Mouse (Mus musculus) liver (tissue): ENCODE measurements around the gene Mast1.
"Not testable (repeated sequence)": the region's sequence is repeated elsewhere in the genome, so short reads cannot be mapped to it uniquely, and the experiment has no call there.

ENCODE experiments used
- DNase-seq: peaks from one replicate; pipeline ENCODE4 v3.0.0-alpha.2; 2020; ENCODE audit warnings: mixed read lengths

The Mast1 gene

DNA sequence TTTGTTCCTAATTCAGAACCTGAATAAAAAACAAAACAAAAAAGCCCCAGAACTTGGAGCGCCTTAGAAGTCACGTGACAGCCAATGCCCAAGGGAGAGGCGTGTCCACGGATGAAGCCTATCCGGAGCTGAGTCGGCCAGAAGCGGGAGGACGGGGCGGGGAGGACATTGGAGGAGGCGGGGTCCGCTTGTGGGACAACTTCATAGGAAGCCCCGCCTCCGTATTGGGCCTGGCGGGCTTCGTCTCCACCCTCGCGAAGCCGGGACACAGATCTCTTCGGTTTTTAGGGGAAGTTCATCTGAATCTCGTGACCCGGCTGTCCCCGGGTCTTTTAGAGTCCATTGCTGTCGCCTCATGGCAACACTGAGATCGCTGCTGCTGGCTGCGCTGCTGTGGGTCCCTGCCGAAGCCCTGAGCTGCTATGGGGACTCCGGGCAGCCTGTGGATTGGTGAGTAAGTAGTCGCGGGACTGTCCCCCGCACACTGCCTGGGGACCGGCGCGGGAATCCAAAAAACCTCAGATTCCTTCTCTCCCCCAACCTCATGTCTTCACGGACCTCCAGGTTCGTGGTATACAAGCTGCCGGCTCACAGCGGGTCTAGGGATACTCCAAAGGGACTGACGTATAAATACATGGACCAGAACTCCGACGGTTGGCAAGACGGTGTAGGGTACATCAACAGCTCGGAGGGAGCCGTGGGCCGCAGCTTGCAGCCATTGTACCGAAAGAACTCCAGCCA lies 28.6 kb downstream of the Mast1 start, which contains the start of gene Dnase2a:
Gene Dnase2a (plus strand): TSS at position 140 of the 741 bp plus-strand sequence.
- peak; percentile 99 for DNase-seq

DNA sequence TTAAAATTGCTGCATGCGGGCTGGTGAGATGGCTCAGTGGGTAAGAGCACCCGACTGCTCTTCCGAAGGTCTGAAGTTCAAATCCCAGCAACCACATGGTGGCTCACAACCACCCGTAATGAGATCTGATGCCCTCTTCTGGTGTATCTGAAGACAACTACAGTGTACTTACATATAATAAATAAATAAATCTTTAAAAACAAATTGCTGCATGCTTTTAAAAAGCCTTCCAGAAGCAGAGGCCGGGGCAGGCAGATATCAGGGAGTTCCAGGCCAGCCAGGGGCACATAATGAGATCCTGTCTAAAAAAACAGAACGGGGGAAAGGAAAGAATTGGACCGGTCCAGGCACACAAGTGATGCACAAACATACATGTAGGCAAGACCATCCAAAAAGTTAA lies 29.2 kb downstream of the Mast1 start:
- not testable (repeated sequence) for DNase-seq

DNA sequence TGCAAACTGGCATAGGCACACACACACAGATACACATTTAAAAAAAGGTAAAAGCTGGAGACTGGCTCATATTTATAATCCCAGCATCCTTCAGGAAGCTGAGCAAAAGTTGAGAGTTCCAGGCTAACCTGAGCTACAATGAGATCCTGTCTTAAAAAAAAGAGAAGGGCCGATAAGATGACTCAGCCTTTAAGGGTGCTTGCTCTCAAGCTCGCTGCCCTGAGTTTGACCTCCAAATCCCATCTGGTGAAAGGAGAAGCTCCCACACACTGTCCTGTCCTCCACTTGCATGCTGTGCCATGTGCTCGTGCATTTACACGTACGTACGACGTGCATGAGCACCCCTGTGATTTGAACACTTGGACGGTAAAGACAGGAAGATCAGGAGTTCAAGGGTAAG lies 29.7 kb downstream of the Mast1 start:
- DNase-seq = no peak

DNA sequence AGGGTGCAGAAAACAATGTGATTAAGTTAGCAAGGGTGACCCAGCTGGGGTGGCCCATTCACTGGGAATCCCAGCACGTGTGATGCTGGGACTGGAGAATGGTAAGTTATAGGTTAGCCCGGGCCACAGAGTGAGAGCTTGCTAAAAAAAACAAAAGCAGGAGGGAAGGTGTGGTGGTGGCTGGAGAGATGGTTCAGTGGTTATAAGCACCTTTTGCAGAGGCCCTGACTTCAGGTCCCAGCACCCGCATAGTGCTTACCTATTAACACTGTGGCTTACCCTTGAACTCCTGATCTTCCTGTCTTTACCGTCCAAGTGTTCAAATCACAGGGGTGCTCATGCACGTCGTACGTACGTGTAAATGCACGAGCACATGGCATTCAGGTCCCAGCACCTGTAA lies 30.1 kb downstream of the Mast1 start:
- DNase-seq = no peak

DNA sequence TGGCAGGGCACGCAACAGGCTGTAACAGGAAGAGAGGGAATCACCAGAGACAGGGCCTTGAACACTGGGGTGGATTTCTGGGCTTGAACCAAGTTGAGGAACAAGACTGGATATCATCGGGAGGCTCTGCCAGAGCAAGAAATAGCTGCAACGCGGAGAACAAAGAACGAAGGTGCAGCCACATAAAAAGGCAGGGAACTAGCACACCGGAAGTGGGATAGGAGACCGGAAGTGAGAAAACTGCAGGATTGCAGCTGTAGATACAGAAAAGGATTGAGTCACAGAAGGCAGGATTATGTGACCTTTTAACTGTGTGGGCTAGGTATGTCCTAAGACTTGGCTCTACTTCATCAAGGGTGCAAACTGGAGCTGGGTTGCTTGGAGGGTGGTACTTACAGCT lies 32.8 kb downstream of the Mast1 start:
- DNase-seq = no peak

DNA sequence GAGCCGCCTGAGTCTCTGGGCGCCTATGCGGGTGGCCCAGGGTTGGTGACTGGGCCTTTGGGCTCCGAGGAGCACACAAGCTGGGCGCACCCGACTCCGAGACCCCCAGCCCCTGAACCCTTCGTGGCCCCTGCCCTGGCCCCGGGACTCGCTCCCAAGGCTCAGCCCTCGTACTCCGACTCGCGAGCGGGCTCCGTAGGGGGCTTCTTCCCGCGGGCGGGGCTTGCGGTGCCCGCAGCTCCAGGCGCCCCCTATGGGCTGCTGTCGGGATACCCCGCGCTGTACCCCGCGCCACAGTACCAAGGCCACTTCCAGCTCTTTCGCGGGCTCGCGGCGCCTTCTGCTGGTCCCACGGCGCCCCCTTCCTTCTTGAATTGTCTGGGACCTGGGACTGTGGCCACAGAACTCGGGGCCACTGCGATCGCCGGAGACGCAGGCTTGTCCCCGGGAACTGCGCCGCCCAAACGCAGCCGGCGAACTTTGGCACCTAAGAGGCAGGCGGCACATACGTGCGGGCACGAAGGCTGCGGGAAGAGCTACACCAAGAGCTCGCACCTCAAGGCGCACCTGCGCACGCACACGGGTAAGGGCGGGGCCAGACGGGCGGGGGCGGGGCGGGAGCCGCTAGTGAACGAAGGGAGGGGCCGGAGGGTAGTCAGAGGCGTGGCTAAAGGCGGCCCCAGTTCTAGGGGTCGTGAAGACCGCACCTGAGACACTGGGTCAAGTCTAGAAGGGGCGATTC lies 34.1 kb downstream of the Mast1 start:
- peak; percentile 94 for DNase-seq

DNA sequence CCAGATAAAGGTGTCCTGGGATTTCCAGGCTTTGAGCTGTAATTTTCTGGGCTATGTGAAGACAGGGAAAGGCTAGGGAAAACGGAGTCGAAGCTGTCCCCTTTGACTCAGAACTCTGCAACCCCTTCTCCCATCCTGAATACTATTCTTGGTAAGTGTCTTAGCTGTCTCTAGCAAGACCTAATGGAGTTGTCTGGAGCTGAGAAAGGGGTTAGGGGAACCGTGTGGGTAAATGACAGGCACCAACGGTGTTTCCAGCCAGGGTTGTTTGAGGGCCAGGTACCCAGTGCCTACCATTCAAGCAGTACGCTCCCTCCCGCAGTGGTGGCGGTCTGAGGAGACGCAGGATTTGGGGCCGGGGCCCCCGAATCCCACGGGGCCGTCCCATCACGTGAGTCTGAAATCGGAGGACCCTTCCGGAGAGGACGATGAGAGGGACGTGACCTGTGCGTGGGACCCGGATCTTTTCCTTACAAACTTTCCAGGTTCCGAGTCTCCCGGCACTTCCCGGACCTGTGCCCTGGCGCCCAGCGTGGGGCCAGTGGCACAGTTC lies 34.7 kb downstream of the Mast1 start:
- peak; percentile 47 for DNase-seq

DNA sequence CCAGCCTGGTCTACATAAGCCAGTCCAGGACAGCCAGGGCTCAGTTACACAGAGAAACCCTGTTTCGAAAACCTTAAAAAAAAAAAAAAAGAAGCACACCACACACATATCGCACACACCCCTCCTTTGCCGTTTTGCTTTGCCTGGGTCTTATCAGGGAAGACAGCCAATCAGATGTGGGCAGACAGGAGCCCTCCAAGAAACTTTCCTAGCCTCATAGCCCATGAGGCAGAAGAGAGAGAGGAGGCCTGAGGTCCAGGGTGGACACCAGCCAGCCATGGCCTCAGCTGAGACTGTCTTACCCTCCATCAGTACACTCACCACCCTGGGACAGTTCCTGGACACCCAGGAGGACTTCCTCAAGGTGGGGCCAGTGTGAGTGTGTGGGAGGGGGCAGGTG lies 35.4 kb downstream of the Mast1 start, which contains the start of gene Klf1:
Gene Klf1 (plus strand): TSS at position 177 of the 400 bp plus-strand sequence.
- DNase-seq = peak; percentile 87

DNA sequence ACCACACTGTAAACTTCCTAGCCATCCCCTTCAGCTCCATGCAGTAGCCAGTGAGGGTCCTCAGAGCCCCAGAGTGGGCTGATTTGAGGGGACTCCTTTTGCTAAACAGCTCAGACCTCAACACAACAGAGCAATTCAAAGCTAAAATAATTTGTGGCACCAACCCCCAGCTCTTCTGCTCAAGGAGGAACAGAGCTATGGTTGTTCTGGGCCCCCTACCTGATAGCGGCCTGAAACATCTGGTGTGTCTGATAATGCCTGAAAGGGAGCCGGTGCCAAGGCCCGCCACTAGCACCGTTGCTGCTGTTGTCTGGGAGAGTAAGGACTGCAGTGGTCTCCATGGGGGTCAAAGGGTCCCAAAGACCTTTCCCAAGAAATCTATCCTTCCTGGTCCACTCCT lies 36.1 kb downstream of the Mast1 start:
- peak; percentile 89 for DNase-seq

DNA sequence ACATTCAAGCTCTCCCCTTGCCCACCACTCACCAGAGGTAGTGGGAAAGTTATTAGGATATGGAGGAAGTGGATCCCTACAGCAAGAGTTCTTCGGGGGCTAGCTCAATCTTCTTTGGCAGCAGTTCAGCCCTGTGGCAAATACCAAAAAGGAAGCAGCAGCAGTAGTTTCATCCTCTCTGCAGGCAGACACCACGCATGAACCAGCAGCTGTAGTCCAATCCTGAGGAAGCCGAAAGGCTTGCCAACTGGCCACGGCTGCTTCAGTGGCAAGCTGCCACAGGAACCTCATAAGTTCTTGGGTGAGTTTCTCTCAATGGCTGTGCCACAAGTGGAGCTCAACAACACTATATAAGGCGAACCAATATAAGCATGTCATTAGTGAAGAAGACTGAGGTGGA lies 41.2 kb downstream of the Mast1 start:
- no peak for DNase-seq

DNA sequence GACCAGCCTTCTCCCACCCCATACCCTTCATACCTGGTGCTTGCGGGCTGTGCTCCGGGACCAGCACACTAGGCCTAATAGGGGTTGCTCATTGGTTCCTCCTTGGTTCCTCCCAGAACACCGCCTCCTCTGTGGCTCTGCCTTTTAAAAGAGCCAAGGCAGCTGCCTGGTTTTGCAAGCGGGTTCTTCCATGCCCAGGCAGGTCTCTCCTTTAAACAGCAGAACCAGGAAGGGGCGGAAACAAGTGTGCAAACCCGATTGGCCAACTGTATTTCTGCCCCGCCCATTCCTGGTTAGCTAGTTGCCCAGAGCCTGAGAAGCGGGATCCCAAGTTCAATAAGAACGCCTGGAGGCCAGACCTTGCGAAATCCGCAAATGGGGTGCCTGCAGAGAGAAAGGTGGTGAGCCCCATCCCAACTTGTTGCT lies 43.4 kb downstream of the Mast1 start, which contains the start of gene Gcdh:
Gene Gcdh (minus strand): TSS at position 213 of the 426 bp plus-strand sequence.
- DNase-seq = peak; percentile 95

DNA sequence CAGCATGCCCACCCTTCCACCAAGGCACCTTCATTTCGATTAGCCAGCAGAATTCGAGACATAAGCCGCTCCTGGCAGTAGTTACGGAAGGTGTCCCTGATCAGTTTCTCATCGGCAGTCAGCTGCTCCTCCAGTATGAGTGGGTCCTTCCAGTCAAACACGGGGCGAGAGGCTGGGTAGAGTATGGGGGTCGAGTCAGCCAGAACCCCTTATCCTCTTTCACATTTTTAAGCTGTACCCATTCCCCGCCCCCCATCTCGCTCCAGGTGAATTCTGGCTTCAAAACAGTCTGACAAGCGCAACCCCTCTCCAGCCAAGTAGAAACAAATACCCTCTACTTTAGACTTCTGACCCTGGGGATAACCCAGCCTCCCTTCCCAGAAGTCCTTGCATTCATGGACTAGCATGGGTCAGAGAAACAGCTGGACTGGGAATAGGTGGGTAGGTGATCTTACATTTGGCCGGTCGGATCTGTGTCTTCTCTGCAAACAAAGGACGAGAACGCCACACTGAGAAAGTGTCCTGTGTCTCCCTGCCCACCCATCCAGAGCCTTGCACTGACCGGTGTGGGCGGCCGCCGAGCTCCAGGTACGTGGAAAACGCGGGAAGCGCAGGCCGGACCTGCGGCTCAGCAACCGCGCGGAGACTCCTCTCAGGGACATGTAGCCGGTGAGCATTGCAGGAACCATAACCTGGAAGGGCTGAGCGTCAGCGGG lies 44.0 kb downstream of the Mast1 start:
- DNase-seq = no peak

DNA sequence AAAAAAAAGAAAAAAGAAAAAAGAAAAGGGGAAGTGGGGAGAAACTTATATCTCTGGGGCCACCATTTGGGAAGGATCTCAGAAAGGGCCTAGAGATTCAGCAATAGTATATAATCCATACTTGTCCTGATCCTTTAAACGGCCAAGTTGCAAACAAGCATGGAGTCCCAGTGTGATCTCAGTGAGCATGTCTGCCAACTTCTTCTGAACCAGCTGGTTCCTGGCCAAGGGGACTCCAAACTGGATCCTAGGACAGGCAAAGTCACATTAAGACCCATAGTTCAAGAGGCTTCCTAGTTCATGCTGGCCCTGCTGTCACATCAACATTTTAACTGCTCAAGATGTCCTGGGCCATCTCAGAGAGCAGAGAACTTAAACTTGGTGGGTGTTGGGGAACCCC lies 48.0 kb downstream of the Mast1 start:
- DNase-seq = no peak

DNA sequence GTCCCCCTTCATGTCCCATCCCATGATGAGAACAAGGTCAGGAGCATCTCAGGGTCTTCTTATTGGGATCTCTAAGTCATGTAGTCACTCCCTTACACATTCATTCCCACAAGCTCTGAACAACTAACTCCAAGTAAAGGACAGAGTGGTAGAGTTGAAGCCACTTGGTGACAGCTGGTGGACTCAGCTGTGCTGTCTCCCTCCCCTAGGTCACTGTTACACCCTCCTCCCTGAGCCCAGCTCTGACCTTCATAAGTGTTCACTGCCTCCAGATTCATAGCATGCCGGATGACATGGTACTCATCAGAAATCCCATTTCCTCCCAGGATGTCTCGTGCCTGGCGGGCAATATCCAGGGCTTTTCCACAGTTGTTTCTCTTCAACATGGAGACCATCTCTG lies 48.9 kb downstream of the Mast1 start:
- DNase-seq = no peak

DNA sequence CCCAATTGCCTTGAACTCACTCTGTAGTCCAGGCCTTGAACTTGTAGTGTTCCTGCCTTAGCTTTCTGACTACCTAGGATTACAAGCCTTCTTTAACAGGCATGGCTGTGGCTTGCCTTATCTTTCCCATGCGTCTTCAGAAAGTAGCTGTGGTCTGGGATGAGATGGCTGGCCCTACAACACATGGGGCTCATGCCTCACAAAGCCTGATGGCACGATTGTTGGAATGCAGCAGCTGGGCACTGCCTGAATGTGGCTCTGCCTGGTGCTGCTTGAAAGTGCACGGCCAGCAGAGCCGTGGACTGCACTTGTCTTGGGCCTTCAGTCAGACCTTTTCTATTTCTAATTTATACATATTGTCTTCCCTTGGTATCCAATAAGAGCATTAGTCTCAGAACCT lies 52.4 kb downstream of the Mast1 start:
- DNase-seq = no peak

DNA sequence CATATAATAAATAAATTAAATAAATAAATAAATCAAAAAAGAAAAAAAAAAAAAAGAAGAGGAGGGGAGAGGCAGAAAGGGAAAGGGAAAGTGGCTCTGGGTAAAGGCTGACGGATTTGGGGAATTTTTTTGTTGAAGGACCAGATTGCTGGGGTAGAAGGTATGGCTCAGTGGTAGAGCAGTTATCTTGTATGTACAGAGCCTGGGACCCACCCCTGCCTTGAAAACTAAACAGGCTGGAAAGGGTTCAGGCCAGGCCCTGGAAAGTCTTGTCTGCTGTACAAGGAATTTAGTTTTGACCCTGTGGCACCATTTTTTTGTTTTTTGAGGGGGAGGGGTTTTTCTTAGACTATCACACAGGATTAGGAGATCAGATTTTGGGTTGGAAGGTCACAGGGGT lies 58.2 kb downstream of the Mast1 start:
- DNase-seq = peak; percentile 43

DNA sequence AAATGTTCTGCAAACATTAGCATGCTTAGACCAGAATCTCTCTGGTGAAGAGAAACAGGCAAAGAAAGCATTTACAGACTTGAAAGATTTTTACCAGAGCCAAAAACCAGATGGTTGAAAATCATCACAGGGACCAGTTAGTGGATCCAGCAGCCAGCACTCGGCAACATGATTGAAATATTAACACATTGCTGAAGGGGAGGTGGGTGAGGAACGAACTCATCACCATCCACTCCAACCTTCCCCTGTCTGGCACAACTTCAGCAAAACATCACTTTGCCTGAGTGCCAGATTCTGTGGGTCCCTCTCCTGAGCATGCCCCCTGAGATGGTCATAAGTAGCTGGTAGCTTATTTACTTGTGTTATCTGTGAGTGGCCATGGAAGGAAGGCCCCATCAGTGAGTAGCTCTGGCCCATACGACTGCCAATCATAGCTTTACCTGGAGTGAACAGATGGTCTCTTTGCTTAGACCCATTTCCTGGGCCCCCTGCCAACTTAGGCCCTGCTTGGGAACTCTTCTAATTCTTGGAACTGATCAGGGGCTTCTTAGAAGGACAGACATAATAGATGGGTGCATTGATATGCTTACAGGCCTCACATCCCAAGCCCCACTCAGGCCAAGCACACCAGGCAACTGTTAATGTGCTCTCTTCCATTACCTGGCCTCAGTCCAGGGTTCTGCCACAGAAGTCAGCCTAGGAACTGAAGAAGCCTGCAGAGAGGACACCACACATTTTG lies 59.7 kb downstream of the Mast1 start:
- DNase-seq = no peak

DNA sequence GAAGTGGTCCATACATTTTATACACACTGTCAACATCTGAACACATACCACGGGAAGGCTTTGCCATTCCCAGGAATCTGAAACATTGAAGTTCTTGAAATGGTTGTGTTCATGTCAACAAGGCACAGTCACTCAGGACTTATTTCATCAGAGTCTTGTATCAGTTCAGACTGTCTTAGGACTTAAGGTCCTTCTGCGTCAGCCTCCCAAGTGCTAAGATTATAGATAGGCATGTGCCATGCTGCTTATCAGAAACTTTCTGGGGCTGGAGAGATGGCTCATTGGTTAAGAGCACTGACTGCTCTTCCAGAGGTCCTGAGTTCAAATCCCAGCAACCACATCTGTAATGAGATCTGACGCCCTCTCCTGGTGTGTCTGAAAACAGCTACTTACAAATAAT lies 62.8 kb downstream of the Mast1 start:
- no peak for DNase-seq

DNA sequence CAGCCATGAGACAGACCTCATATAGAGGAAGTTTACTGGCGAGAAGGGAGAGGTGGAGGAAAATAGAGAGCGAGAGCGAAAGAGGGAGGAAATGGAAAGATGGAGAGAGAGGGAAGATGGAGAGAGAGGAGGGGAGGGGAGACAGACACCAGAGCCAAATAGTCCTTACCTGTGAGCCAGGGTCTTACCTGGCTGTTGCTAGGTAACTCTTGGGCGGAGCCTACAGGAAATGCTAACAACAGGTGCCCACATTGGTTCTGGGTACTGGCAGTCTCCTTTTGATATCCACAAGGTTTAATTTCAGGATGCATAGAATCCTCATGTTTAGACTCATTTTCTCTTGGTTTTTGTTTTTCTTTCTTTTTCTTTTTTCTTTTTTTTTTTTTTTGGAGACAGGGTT lies 64.1 kb downstream of the Mast1 start:
- DNase-seq = no peak

DNA sequence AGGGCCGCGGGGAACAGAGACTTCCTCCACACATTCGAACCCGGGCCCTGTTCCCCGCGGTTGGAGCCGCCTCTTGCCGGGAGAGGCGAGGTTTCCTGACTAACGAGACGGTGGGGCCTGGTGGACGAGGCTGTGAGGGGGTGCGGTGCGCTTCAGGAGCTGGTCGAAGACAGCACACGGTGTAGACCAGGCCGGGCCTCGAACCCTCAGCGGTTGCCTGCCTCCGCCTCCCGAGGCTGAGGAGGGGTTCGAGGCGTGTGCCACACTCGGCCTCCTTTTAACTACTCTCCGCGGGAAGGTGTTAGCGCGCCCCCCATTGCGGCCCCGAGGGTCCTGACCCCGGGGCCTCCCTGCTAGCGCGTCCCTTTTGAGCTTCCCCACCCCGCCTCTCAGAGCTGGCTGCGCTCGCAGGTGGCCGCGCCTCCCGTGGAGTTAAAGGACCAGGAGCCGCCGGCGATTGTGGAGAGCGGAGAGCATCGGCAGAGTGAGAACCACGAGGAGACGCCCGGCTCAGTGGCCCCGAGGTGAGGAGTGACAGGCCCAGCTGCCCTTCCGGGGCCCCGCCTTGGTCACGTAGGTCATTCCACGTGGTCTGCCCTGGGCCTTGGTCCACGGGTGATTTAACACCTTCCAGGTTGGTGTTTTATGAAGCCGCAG lies 64.7 kb downstream of the Mast1 start:
- peak; percentile 70 for DNase-seq

DNA sequence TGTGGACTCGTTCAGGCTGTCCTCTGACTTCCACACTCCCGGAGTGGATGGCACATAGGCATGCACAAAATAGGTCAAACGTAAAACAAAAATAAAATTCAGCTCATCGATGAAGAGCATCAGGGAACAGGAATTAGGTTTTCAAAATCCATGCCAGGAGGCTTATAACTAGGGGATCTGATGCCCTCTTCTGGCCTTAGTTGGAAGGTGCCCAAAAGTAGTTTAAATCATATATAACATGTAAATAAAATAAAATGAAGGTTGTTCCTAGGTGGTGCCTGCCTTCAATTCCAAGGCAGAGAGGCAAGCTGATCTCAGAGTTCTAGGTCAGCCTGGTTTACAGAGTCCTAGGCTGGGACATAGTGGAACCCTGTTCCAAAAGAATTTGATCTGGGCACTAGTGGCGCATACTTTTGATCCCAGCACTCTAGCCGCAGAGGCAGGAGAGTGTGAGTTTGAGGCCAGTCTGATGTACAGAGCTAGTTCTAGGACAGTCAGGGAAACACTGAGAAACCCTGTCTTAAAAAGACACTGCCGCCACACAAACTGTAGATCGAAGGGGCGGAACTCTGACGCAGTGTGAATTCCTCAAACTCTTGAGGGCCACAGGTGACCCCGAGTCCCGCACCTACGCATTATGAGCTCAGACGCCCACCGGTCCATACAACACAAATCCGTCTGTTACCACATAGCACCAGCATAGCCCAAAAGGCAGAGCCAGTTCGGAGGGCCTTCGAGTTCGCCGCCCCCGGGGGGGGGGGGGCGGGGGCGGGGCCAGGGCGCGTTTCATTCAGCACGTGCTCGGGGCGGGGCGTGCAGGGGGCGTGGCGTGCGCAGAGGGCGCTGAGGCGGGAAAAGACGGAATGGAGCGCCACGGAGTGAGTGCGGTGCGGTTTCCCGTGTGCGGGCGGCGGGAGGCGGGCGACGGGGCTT lies 65.5 kb downstream of the Mast1 start, which contains the start of gene Syce2:
Gene Syce2 (plus strand): TSS at position 736 of the 933 bp plus-strand sequence.
- DNase-seq = peak; percentile 93
